Mouse (Mus musculus) lung, embryonic 14.5 days (tissue): ENCODE measurements around the gene Yaf2. TPM values are rescaled to one million over a fixed set of nuclear protein-coding genes. Genes with fewer than 3 reads are reported as not detected.
A peak's percentile ranks its signal among the peaks of the same experiment; 100 is the strongest.

Experiments
- ATAC-seq: fragments of 200-750 bp; cut with Nextera tagmentation; 2 replicates; pipeline ENCODE4 v1.8.0; 2017; ENCODE audit warnings: mild to moderate bottlenecking, moderate TSS enrichment, moderate library complexity; ENCODE audit not compliant: insufficient read depth
- DNase-seq: peaks from one replicate; pipeline ENCODE4 v3.0.0-alpha.2; 2015
- H3K27ac ChIP-seq: fragments of 300-500 bp; sonication (generic); 2 replicates; pipeline ENCODE4 v1.5.1; 2014; ENCODE audit warnings: low read depth, mild to moderate bottlenecking, moderate library complexity
- H3K27me3 ChIP-seq: fragments of 300-500 bp; sonication (generic); 2 replicates; pipeline ENCODE4 v1.6.1; 2014; ENCODE audit warnings: low read length, control low read depth; ENCODE audit not compliant: insufficient read depth
- H3K36me3 ChIP-seq: fragments of 300-500 bp; sonication (generic); 2 replicates; pipeline ENCODE4 v1.6.1; 2014; ENCODE audit warnings: control low read depth; ENCODE audit not compliant: insufficient read depth
- H3K4me1 ChIP-seq: fragments of 300-500 bp; sonication (generic); 2 replicates; pipeline ENCODE4 v1.6.1; 2014; ENCODE audit warnings: antibody characterized with exemption, control low read depth; ENCODE audit not compliant: insufficient read depth
- H3K4me2 ChIP-seq: fragments of 300-500 bp; sonication (generic); 2 replicates; pipeline ENCODE4 v1.6.1; 2014; ENCODE audit warnings: mild to moderate bottlenecking
- H3K4me3 ChIP-seq: fragments of 300-500 bp; sonication (generic); 2 replicates; pipeline ENCODE4 v1.5.1; 2014; ENCODE audit warnings: low read depth, low read length
- H3K9ac ChIP-seq: fragments of 300-500 bp; sonication (generic); 2 replicates; pipeline ENCODE4 v1.6.1; 2014
- H3K9me3 ChIP-seq: fragments of 300-500 bp; sonication (generic); 2 replicates; pipeline ENCODE4 v1.6.1; 2016; ENCODE audit warnings: low read depth, low read length, control low read depth
- CTCF ChIP-seq: IDR thresholded peaks from 2 replicates; pipeline ENCODE4 v1.5.1; 2016; ENCODE audit warnings: antibody characterized with exemption, low read depth
- WGBS: fragments of 180-500 bp; shearing (Covaris S2); extraction: QIAGEN DNeasy Blood & Tissue Kit; methylation state at CpG from one replicate; pipeline ENCODE4 v1.1.7; 2014; 5-methylcytosine and 5-hydroxymethylcytosine counted together
- polyA plus RNA-seq: library from polyadenylated mRNA; unstranded; fragments of >200 nt; fragmentation: Nextera tagmentation; extraction: Ambion mirVana; gene quantifications from 2 replicates; pipeline ENCODE4 v1.2.1, GENCODE M21; 2014

Gene Yaf2
- polyA plus RNA-seq, 1 experiment from 2014 or later = 97.7 TPM

GRCm38 (mm10) chr15:93265728-93266127 lies 71.0 kb downstream of the Yaf2 start:
- ATAC-seq (no peak), DNase-seq (peak; percentile 64)
- no peak overlapping the region for H3K27ac ChIP-seq
- peaks cover 7% of the 10 kb centered on the region; the same call in 1 of the 2 replicates for H3K4me1 ChIP-seq
- no peak overlapping the region for H3K4me3 ChIP-seq
- TF ChIP-seq CTCF = peak; percentile 55
- 58% methylated on average over 2 of the region's 2 CpGs for WGBS
- H3K4me2 ChIP-seq = no peak overlapping the region
- no peak overlapping the region for H3K9ac ChIP-seq
- H3K27me3 ChIP-seq = no peaks in the 10 kb centered on the region
- H3K9me3 ChIP-seq = no peaks in the 10 kb centered on the region
- H3K36me3 ChIP-seq = peaks cover 13% of the 10 kb centered on the region

GRCm38 (mm10) chr15:93265231-93265630 lies 71.5 kb downstream of the Yaf2 start:
- no peaks in the 10 kb centered on the region for H3K9me3 ChIP-seq
- peaks cover 13% of the 10 kb centered on the region for H3K36me3 ChIP-seq
- ATAC-seq (no peak), DNase-seq (no peak)
- H3K27ac ChIP-seq = no peak overlapping the region
- no peak overlapping the region for H3K4me2 ChIP-seq
- H3K4me3 ChIP-seq = no peak overlapping the region
- WGBS = 61% methylated on average over 3 of the region's 3 CpGs
- TF ChIP-seq CTCF = no peak
- no peaks in the 10 kb centered on the region for H3K27me3 ChIP-seq
- peaks cover 7% of the 10 kb centered on the region; the same call in 1 of the 2 replicates for H3K4me1 ChIP-seq
- H3K9ac ChIP-seq = no peak overlapping the region

GRCm38 (mm10) chr15:93264221-93264620 lies 72.5 kb downstream of the Yaf2 start:
- TF ChIP-seq CTCF = no peak
- WGBS = 80% methylated on average over 3 of the region's 3 CpGs
- H3K27me3 ChIP-seq = no peaks in the 10 kb centered on the region
- no peaks in the 10 kb centered on the region for H3K9me3 ChIP-seq
- peaks cover 13% of the 10 kb centered on the region for H3K36me3 ChIP-seq
- ATAC-seq = no peak
- no peak overlapping the region for H3K27ac ChIP-seq
- DNase-seq = no peak
- H3K9ac ChIP-seq = no peak overlapping the region
- peaks cover 7% of the 10 kb centered on the region; the same call in 1 of the 2 replicates for H3K4me1 ChIP-seq
- no peak overlapping the region for H3K4me2 ChIP-seq
- H3K4me3 ChIP-seq = no peak overlapping the region

GRCm38 (mm10) chr15:93263566-93263965 lies 73.2 kb downstream of the Yaf2 start:
- H3K4me1 ChIP-seq = peaks cover 7% of the 10 kb centered on the region; the same call in 1 of the 2 replicates
- ATAC-seq (no peak), DNase-seq (no peak)
- H3K27me3 ChIP-seq = no peaks in the 10 kb centered on the region
- no peak for TF ChIP-seq CTCF
- peaks cover 18% of the 10 kb centered on the region for H3K36me3 ChIP-seq
- H3K9me3 ChIP-seq = no peaks in the 10 kb centered on the region
- no peak overlapping the region for H3K27ac ChIP-seq
- 79% methylated on average over 7 of the region's 7 CpGs for WGBS
- no peak overlapping the region for H3K4me3 ChIP-seq
- H3K4me2 ChIP-seq = no peak overlapping the region
- no peak overlapping the region for H3K9ac ChIP-seq

GRCm38 (mm10) chr15:93262818-93263217 lies 73.9 kb downstream of the Yaf2 start:
- ATAC-seq (no peak), DNase-seq (peak; percentile 53)
- WGBS = 43% methylated on average over 5 of the region's 5 CpGs
- H3K9ac ChIP-seq = no peak overlapping the region
- no peak overlapping the region for H3K4me2 ChIP-seq
- H3K27ac ChIP-seq = no peak overlapping the region
- H3K4me1 ChIP-seq = peaks cover 7% of the 10 kb centered on the region; the same call in 1 of the 2 replicates
- TF ChIP-seq CTCF = peak; percentile 66
- H3K36me3 ChIP-seq = peaks cover 23% of the 10 kb centered on the region
- H3K9me3 ChIP-seq = no peaks in the 10 kb centered on the region
- H3K4me3 ChIP-seq = no peak overlapping the region
- no peaks in the 10 kb centered on the region for H3K27me3 ChIP-seq

- Histone ChIP-seq H3K36me3 (peaks cover 27% of the 10 kb centered on the region), H3K27me3 (no peaks in the 10 kb centered on the region), H3K9ac (no peak overlapping the region), H3K4me2 (no peak overlapping the region), H3K27ac (no peak overlapping the region), H3K4me1 (peaks cover 7% of the 10 kb centered on the region; the same call in 1 of the 2 replicates), H3K9me3 (no peaks in the 10 kb centered on the region), H3K4me3 (no peak overlapping the region)
- DNase-seq (peak; percentile 27), ATAC-seq (peak; percentile 64)
- TF ChIP-seq CTCF = no peak
- WGBS = 48% methylated on average over 5 of the region's 5 CpGs
Measured at GRCm38 (mm10) chr15:93262274-93262673, 74.5 kb downstream of the Yaf2 start.

GRCm38 (mm10) chr15:93259933-93260332 lies 76.8 kb downstream of the Yaf2 start:
- Histone ChIP-seq H3K36me3 (peaks cover 41% of the 10 kb centered on the region), H3K4me2 (no peak overlapping the region), H3K27me3 (no peaks in the 10 kb centered on the region), H3K9ac (no peak overlapping the region), H3K4me1 (peaks cover 7% of the 10 kb centered on the region; the same call in 1 of the 2 replicates), H3K4me3 (no peak overlapping the region), H3K27ac (no peak overlapping the region), H3K9me3 (no peaks in the 10 kb centered on the region)
- no peak for TF ChIP-seq CTCF
- DNase-seq (no peak), ATAC-seq (no peak)
- 82% methylated on average over 8 of the region's 8 CpGs for WGBS
